Mouse (Mus musculus) layer of hippocampus, adult 9-10 months (tissue): ENCODE data around the gene 1700025G04Rik.
A peak's percentile ranks its signal among the peaks of the same experiment; 100 is the strongest.

Source experiments
- DNase-seq: peaks from one replicate; pipeline ENCODE4 v3.0.0; 2022; ENCODE audit warnings: low spot score

The 1700025G04Rik gene

GRCm38 (mm10) chr1:151962078-151962477 is 127.8 kb downstream of the 1700025G04Rik start:
- DNase-seq, result no peak

- DNase-seq, result no peak
These were observed 128.7 kb downstream of the 1700025G04Rik start for GRCm38 (mm10) chr1:151961204-151961603.

DNA sequence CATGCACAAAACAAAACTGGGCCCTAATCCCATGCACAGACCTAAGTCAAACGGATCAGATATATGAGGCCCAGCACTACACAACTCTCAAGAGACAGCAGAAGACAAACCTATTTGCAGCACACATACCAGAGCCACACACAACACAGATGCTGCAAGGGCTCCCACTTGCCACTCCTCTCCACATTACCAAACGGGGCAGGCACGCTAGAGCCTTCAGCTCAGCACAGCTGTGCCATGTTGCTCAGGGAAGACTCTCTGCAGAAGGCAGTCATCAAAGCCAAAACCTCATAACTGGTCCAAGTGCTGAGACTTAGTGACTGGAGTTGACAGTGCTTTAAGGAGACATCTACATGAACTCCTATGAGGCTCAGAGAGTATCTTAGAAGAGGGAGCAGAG is 130.9 kb downstream of the 1700025G04Rik start:
- DNase-seq, result no peak

DNA sequence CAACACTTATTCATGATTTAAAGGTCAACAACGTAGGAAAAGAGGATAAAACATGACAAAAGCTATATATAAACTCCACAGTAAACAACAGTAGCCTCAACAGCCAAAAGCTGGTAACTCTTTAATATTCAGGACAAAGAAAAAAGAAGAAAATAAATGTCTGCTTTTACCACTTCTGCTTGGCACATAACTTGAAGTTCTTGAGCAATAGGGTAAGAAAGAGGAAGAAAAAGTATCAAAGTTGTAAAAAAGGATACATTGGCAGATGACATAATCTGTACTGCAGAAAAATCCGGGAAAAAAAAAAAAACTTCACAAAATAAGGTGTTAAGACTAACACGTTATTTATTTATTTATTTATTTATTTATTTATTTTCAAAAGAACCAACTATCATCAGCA is 131.5 kb downstream of the 1700025G04Rik start:
- DNase-seq, result no peak

DNA sequence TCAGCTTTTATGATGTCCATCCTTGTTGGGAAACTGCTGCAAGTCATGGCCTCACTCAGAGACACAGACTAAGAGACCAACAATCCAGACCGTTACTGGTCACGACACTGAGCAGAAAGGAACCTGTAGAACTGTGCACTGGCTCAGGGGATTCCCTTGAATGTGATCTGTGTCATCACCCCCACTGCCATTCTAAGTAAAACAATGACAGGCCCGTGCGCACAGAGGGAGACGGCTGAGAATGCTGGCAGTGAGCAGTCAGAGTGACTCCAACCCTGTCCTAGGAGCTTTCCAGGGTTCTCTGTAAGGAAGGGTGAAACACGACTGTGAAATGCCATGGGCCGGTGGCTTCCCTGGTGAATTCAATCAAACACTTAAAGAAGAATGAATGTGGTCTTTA is 132.3 kb downstream of the 1700025G04Rik start:
- no peak for DNase-seq

GRCm38 (mm10) chr1:151955866-151956265 is 134.1 kb downstream of the 1700025G04Rik start:
- DNase-seq, result no peak

GRCm38 (mm10) chr1:151953563-151953962 is 136.4 kb downstream of the 1700025G04Rik start:
- peak; percentile 24 for DNase-seq

- DNase-seq, result no peak
These were observed 141.9 kb downstream of the 1700025G04Rik start for GRCm38 (mm10) chr1:151948065-151948464.

DNA sequence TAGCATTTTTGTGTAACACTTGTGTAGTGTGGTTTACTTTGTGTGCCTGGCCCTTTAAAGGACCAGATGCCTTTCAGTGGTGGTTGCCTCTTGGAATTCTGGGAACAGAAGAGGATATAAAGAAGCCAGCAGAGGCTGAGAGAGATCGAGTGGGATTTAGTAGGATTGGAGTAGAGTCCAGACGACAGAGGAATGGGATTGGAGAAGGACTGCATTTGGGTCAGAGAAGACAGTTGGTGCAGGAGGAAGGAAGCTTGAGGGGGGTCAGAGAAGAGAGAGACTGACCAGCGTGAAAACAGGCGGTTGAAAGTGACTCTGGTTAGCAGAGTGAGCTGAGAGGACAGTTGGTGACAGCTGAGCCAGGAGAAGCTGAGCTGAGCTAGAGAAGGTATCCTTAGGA is 142.4 kb downstream of the 1700025G04Rik start:
- no peak for DNase-seq

DNA sequence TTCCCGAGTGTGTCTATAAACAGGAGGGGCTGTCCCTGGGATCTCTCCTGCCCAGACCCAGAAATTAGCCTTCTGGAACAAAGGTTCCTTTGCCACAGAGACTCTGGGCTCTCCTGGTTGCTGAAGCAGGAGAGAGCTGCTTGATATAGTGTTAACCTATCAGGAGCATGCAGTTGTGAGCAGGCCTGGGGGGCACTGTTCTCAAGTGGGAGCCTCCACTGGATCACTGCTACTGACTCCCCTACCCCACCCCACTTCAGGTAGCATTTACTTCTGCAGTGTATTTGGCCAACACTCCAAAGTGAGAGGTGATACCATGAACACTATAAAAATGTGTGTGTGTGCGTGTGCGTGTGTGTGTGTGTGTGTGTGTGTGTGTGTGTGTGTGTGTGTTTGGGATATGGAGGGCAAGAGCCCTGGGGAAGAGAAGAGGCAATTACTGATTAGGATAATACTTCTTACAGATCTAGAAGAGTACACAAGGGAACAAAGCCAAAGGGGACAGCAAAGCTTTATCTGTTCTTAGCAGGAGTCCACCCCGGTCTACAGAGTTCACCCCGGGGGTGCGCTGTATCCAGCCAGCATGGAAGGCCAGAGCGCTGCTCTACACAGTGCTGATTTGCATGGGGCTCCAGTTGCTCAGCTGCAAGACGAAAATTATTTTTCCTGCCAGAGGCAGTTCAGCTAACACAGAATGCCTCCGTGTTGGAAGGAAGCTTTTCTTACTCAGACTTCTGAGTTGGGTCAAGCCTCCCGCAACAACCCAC is 145.3 kb downstream of the 1700025G04Rik start:
- DNase-seq, result no peak

DNA sequence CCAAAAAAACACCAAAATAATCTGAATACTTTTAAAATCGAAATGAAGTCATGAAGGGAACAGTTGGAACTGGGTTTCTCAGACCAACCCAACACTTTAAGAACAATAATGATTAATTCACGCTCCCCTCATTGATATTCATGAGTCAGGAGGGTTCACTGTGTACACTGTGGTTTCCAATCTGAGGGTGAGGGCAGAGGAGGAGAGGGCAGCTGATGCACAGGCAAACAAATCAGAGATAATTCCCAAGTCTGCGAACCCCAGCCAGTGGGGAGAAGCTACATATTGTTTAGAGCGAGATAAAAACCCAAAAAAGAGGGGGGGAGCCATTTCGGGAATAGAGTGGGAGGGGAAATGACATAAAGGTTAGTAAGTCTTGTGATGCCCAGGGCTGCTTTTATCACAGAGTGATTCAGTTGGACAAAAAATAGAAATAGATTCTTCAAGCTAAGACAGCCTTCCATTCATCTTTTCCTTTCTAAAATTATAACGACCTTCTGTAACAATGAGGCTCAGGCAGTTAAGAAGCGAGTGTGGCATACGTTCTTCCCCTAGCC is 146.2 kb downstream of the 1700025G04Rik start:
- no peak for DNase-seq

DNA sequence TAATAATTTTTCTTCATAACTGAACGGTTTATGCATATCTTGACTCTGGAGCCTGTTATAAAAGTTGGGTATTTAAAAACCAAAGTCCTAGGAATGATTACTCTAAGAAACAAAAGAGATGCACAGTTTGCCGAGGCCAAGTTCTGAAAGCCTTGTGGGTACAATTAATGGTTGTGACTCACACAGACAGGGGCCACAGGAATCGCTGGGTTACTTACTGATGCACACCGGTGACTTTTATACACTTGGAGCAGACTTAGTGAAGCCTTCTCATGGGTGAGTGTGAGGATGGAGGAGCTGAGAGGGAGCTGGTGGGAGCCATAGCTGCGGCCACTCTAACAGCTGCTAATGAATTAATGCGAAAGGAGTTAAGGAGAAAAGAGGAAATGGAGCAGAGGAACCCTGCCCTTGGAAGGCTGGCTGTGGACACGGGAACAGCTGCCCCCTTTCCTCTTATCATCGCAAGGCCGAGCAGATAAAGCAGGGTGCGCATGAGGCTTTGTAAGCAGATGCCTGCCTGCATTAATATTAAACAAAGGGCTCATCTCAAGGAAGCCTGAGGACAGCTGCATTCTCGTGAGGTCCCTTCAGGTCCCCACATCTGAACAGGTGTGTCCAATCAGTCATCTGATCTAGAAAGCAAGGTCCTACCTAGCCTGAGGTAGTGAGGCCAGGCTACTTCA is 146.8 kb downstream of the 1700025G04Rik start:
- DNase-seq, result no peak

DNA sequence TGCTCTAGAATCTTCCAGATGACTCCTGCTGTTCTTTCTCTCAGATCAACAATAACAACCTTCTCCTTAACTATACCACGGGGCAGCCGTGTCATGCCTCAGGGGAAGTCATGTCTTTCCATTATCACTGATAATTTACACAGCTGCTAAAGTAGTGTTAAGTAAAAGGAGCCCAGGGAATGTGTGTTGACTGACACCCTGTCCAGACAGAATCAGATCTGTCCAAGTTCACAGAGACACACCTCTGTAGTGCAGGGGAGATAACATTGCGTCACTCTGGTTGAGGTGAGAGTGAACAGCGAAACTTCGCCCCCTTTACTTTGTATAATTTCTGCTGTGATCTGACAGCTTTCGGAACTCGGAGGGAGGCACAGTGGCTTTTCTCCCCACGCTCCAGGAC is 149.9 kb downstream of the 1700025G04Rik start:
- no peak for DNase-seq

DNA sequence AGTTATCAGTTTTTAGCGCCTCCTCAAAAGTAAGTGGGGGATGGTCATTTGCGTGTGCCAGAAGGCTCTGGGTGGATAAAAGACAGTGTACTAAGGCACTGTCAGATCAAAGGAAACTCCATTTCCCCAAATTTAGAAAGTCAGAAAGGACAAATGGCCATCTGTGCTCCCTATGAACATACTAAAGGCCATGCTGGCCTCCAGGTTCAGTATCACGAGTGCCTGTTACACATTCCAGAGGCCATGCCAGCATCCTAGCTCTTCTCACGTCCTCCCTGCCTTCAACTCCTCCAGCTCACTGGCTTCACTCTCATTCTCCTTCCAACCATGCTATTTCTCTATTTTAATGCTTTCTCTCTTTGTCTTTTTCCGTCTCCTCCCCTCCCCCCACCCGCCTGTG is 150.4 kb downstream of the 1700025G04Rik start:
- DNase-seq, result no peak

- no peak for DNase-seq
These were observed 156.3 kb downstream of the 1700025G04Rik start for GRCm38 (mm10) chr1:151933605-151934004.

- DNase-seq, result no peak
These were observed 163.1 kb downstream of the 1700025G04Rik start for GRCm38 (mm10) chr1:151926826-151927225.

GRCm38 (mm10) chr1:151926141-151926540 is 163.8 kb downstream of the 1700025G04Rik start:
- DNase-seq, result no peak

DNA sequence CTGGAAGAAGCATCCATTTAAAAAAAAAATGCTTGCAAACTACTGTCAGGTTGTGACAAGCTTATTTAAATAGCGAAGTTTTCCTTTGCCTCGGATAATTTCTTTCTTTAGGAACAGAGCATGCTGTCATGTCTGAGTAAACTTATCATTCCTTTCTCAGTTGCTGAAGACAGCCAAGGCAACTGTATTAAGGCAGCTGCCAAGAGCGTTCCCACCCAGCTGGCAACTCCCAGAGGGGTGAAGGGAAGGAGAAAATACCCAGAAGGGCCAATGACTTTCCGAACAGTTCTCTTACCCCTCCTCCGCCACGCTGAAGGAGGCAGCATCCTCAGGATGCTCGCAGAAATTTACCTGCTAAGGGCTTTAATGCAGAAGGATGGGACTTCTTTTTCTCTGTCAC is 164.2 kb downstream of the 1700025G04Rik start:
- DNase-seq, result no peak

GRCm38 (mm10) chr1:151918806-151919357 is 171.0 kb downstream of the 1700025G04Rik start:
- DNase-seq, result no peak

DNA sequence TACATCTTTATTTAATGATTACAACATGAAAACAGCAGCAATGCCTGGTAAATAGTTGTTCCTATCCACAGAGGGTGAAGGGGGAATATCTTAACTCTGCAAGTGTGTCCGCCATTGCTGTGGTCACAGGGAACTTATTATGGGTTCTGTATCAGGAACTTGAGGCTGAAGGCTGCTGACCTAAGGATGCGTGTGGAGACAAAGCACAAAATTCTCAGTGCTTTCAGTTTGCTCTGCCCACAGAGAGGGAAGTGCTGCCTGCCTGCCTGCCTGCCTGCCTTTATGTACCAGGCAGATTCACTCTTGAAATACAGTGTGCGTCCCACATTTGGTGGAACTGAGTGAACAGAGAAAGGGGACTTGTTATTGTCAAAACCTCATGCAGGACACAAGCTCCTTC is 172.2 kb downstream of the 1700025G04Rik start:
- no peak for DNase-seq

DNA sequence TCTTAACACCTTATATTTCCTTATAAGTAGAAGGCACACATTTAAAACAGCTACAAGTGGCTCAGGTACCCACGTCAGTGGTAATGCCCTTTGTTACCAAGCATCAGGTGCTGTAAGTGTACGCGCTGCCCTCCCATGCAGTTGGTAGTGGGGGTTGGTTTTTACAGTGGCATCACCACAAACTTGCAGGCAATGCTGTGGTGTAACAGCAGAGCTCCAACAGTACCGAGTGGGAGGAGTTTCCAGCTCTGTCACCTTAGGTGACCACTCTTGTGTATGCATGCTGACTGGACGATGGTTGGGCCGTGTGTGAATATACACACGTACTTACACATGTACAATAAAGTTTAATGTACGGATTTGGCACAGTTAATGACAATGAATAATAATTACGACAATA is 175.4 kb downstream of the 1700025G04Rik start:
- DNase-seq, result no peak

DNA sequence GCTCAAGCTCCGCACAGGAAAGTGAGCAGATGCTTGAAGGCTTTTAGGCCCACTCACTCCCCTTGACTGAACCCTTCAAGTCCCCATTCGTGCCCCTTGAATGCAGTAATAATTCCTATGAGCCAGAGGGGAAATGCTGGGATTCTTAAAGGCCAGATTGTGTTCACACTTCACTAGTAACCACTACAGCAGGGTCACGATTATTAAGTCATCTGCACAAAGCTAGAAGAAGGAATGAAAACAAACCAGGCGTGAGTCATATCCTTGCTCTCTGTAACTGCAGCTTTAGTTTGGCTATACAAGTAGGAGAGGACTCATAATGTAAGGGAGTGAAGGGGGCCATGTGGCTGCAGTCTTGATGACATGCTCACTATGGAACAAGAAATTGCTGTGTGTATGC is 182.9 kb downstream of the 1700025G04Rik start:
- no peak for DNase-seq
